Mouse (Mus musculus) gastrocnemius, adult 2 months (tissue): ENCODE data around the gene Arid1b. TPM values are rescaled to one million over a fixed set of nuclear protein-coding genes. Genes with fewer than 3 reads are reported as not detected.

Source experiments
- DNase-seq: peaks from one replicate; pipeline ENCODE4 v3.0.0; 2022
- H3K27ac ChIP-seq: fragments of 200-600 bp; 2 replicates; pipeline ENCODE4 v1.8.1; 2022; ENCODE audit warnings: mild to moderate bottlenecking
- H3K4me3 ChIP-seq: fragments of 200-600 bp; 2 replicates; pipeline ENCODE4 v1.8.1; 2022; ENCODE audit warnings: mild to moderate bottlenecking, moderate library complexity
- CTCF ChIP-seq: fragments of 200-600 bp; IDR thresholded peaks from 2 replicates; pipeline ENCODE4 v1.8.1; 2022; ENCODE audit warnings: antibody characterized with exemption, mild to moderate bottlenecking, moderate library complexity
- intact Hi-C: fragments of 180-260 bp; cut with DNase I; formaldehyde crosslinking; loops from one replicate; pipeline ENCODE4 v1.15.1; 2025
- total RNA-seq, 2 experiments: library from RNA; stranded (reverse); gene quantifications; 2 replicates each; pipeline ENCODE4 v1.2.3; 2021

Arid1b gene
- total RNA-seq, 2 experiments from 2014 or later = 35.1 to 35.6 TPM

GRCm38 (mm10) chr17:5201859-5202598, 207.9 kb downstream of the Arid1b start:
- intact Hi-C loops = loop anchor here (5.0 kb wide), 2 partner anchors 120 to 195 kb away; no protein-coding TSS in a partner anchor
- H3K4me3 ChIP-seq = peak overlapping the region; percentile 19; the same call in 1 of the 2 replicates
- peak; percentile 83 for TF ChIP-seq CTCF
- peak overlapping the region; percentile 36 for H3K27ac ChIP-seq
- peak; percentile 73 for DNase-seq

DNA sequence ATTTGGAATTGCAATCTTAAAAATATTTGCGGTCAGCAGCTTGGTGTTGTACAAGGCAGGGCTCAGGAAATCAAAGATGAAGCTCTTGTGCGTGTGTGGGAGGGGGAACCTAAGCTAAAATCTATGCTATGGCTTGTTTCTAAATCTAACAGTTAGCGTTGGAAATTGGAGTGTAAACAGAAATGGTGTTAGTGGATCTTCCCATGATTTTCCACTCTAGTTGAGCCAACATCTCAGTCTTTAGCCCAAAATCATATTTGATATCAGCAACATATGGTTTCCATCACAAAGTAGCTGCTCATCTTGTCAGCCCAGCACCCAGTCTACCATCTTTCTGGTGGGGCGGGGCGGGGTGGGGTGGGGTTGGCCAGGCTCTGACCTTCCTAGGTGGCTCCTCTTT, 208.6 kb downstream of the Arid1b start:
- TF ChIP-seq CTCF = no peak
- H3K4me3 ChIP-seq = no peak overlapping the region
- intact Hi-C loops = loop anchor here (5.0 kb wide), 2 partner anchors 120 to 195 kb away; no protein-coding TSS in a partner anchor
- H3K27ac ChIP-seq = peak overlapping the region; percentile 36
- no peak for DNase-seq

DNA sequence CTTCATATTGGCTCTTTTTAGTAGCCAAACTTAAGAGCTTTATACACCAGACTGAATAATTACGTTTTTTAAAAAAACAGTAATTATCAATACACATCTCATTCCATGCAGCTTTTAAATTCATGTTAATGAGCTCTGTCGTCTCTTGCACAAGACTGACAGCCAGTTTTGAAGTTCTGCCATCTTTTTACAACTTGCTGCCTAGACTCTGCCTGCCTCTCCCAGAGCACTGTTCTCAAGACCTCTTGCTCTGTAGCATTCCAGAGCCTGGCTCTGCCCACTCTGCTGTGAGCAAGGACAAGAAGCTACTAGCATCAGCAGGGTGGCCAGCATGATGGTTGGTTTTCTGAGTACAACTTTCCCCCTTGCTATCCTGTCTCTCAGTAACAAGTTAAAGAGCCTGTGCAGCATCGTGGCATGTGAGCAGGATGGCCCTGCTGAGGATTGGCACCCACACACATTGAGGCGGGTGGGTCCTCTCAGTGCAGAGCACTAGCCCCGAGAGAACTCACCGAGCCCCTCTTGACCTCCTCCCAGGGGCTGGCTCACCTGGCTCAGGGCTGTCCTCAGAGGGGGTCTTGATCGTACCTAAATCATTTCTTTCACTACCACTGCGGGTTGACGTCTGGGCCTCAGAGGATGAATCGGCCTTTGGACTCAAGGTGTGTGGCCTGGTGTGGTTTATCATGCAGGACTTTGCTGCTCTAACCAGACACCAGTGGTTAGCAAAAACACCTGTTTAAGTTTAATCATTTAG, 209.4 kb downstream of the Arid1b start:
- DNase-seq = no peak
- H3K27ac ChIP-seq = no peak overlapping the region
- H3K4me3 ChIP-seq = no peak overlapping the region
- no peak for TF ChIP-seq CTCF
- intact Hi-C loops = loop anchor here (5.0 kb wide), 2 partner anchors 119 to 194 kb away; no protein-coding TSS in a partner anchor

DNA sequence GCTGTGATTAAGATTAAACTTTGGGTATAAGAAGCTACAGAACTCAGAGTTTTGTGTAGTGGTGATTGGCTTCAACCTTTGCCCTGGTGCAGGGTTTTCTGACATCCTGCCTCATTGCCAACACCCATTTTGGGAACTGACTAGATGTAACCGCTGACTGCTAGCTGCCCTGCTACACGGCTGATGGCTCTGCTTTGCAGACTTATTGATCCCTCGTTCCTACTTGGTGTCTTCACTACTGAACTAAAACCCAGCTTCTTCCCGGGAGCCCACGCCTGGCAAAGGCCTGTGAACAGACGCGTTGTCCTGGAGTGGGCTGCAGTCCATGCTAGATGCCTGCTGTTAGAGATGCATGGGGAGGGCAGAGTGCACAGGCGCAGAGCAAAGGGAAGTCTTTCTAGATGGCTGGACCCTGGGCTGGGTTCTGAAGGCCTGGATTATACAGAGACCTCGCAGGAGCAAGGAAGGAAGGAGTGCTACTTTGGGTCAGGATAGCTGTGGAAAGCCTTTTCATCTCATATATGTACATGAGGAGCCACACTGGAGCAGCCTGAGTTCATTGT, 210.1 kb downstream of the Arid1b start:
- no peak for TF ChIP-seq CTCF
- intact Hi-C loops = loop anchor here (5.0 kb wide), 2 partner anchors 118 to 193 kb away; no protein-coding TSS in a partner anchor
- no peak for DNase-seq
- Histone ChIP-seq H3K4me3 (no peak overlapping the region), H3K27ac (0 out of 2 replicates have a peak overlapping the region, but pooled peaks have one; percentile 0)

- intact Hi-C loops = no loop called here
- H3K27ac ChIP-seq = peak overlapping the region; percentile 28; the same call in 1 of the 2 replicates
- TF ChIP-seq CTCF = peak; percentile 51
- peak; percentile 40 for DNase-seq
- no peak overlapping the region for H3K4me3 ChIP-seq
These were observed 211.0 kb downstream of the Arid1b start for GRCm38 (mm10) chr17:5205163-5205581.

GRCm38 (mm10) chr17:5206731-5207130, 212.6 kb downstream of the Arid1b start:
- intact Hi-C loops = no loop called here
- TF ChIP-seq CTCF = no peak
- no peak overlapping the region for H3K4me3 ChIP-seq
- H3K27ac ChIP-seq = peak overlapping the region; percentile 41; the same call in 1 of the 2 replicates
- no peak for DNase-seq

DNA sequence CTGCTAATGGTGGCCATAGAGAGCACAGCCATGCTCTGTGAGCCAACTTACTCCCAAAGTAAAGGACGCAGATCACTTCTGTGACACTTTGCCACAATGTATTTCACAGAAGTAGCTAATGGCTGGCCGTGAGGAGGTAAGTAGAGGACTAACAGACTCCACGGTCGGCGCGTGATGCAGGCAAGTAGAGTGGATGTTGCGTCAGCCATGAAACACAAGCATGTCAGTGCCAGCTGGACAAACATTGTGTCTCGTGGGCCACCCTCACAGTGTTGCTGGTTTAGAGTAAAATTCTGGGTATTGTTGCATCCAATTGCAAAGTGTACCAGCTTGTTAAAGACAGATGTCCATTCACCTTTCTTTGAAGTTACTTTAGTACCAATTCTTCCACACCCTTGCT, 213.7 kb downstream of the Arid1b start:
- no peak for DNase-seq
- Histone ChIP-seq H3K4me3 (no peak overlapping the region), H3K27ac (no peak overlapping the region)
- intact Hi-C loops = no loop called here
- TF ChIP-seq CTCF = no peak

- H3K27ac ChIP-seq = no peak overlapping the region
- peak; percentile 54 for TF ChIP-seq CTCF
- H3K4me3 ChIP-seq = no peak overlapping the region
- intact Hi-C loops = no loop called here
- DNase-seq = no peak
These were observed 214.2 kb downstream of the Arid1b start for GRCm38 (mm10) chr17:5208362-5208761.

GRCm38 (mm10) chr17:5209076-5209475, 214.9 kb downstream of the Arid1b start:
- H3K4me3 ChIP-seq = no peak overlapping the region
- DNase-seq = no peak
- H3K27ac ChIP-seq = no peak overlapping the region
- intact Hi-C loops = no loop called here
- no peak for TF ChIP-seq CTCF

GRCm38 (mm10) chr17:5210101-5210727, 216.1 kb downstream of the Arid1b start:
- no peak for DNase-seq
- Histone ChIP-seq H3K27ac (peak overlapping the region; percentile 1; the same call in 1 of the 2 replicates), H3K4me3 (no peak overlapping the region)
- no peak for TF ChIP-seq CTCF
- intact Hi-C loops = no loop called here

GRCm38 (mm10) chr17:5210891-5211290, 216.8 kb downstream of the Arid1b start:
- H3K4me3 ChIP-seq = no peak overlapping the region
- H3K27ac ChIP-seq = no peak overlapping the region
- no peak for TF ChIP-seq CTCF
- intact Hi-C loops = no loop called here
- DNase-seq = no peak

DNA sequence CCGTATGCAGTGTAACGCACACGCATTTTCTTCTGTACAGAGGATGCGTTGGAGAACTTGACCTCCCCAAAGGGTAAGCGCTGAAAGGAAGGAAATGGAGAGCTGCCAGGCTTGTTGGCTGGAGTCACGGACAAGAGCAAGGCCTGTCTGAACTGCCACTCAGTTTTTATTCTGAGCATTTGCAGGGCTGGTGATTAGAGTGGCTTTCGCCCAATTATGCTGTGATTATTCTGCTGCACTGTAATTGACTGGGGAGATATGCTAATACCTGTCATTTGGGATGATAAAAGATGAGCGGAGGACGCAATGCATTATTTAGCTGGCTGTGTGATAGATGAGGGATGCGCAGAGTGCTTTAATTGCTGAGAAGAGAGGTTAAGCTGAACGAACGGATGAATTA, 218.0 kb downstream of the Arid1b start:
- peak; percentile 76 for DNase-seq
- Histone ChIP-seq H3K27ac (no peak overlapping the region), H3K4me3 (no peak overlapping the region)
- intact Hi-C loops = no loop called here
- no peak for TF ChIP-seq CTCF
